Mouse (Mus musculus): Measurements from ENCODE around the gene Nfkb1.

- TF ChIP-seq CTCF (IDR thresholded peaks at IDR 0.05; ENCODE audit: control insufficient read depth, insufficient read depth, insufficient read length) (no peak), USF1 (IDR thresholded peaks at IDR 0.05; ENCODE audit: low read depth) (no peak), MYOG (IDR thresholded peaks at IDR 0.05; ENCODE audit: control insufficient read depth, extremely low read depth, insufficient read length) (no peak), MAX (IDR thresholded peaks at IDR 0.05) (no peak)
Measured at GRCm38 (mm10) chr3:135677064-135677463, 14.3 kb downstream of the Nfkb1 start.

Data from C2C12 (cell line).